Mouse (Mus musculus) heart, embryonic 12.5 days (tissue): Measurements from ENCODE around the gene Arpc1b. TPM values are rescaled to one million over a fixed set of nuclear protein-coding genes. Genes with fewer than 3 reads are reported as not detected.
"Not testable (repeated sequence)": the region's sequence is repeated elsewhere in the genome, so short reads cannot be mapped to it uniquely, and the experiment has no call there.

Experiments
- ATAC-seq: fragments of 200-750 bp; cut with Nextera tagmentation; 2 replicates; pipeline ENCODE4 v1.8.0; 2017; ENCODE audit warnings: moderate TSS enrichment, moderate library complexity; ENCODE audit not compliant: insufficient number of reproducible peaks, low FRiP score
- H3K27ac ChIP-seq: fragments of 300-500 bp; sonication (generic); 2 replicates; pipeline ENCODE4 v1.5.1; 2016; ENCODE audit warnings: mild to moderate bottlenecking, moderate library complexity; ENCODE audit not compliant: poor library complexity, severe bottlenecking
- H3K27me3 ChIP-seq: fragments of 300-500 bp; sonication (generic); replicated peaks from 2 replicates; pipeline ENCODE4 v1.6.1; 2016; ENCODE audit warnings: mild to moderate bottlenecking, moderate library complexity
- H3K36me3 ChIP-seq: fragments of 300-500 bp; sonication (generic); 2 replicates; pipeline ENCODE4 v1.6.1; 2016; ENCODE audit warnings: mild to moderate bottlenecking, moderate library complexity
- H3K4me1 ChIP-seq: fragments of 300-500 bp; sonication (generic); replicated peaks from 2 replicates; pipeline ENCODE4 v1.6.1; 2016; ENCODE audit warnings: mild to moderate bottlenecking
- H3K4me2 ChIP-seq: fragments of 300-500 bp; sonication (generic); 2 replicates; pipeline ENCODE4 v1.6.1; 2016; ENCODE audit warnings: mild to moderate bottlenecking, moderate library complexity
- H3K4me3 ChIP-seq: fragments of 300-500 bp; sonication (generic); 2 replicates; pipeline ENCODE4 v1.5.1; 2016; ENCODE audit warnings: mild to moderate bottlenecking
- H3K9ac ChIP-seq: fragments of 300-500 bp; sonication (generic); 2 replicates; pipeline ENCODE4 v1.6.1; 2016; ENCODE audit warnings: mild to moderate bottlenecking, moderate library complexity
- H3K9me3 ChIP-seq: fragments of 300-500 bp; sonication (generic); replicated peaks from 2 replicates; pipeline ENCODE4 v1.6.1; 2016; ENCODE audit warnings: mild to moderate bottlenecking, moderate library complexity
- WGBS: fragments of 180-500 bp; shearing (Covaris S2); methylation state at CpG from one replicate; pipeline ENCODE4 v1.1.7; 2016; 5-methylcytosine and 5-hydroxymethylcytosine counted together
- polyA plus RNA-seq: library from polyadenylated mRNA; unstranded; fragments of >200 nt; fragmentation: Nextera tagmentation; extraction: Ambion mirVana; gene quantifications from 2 replicates; pipeline ENCODE4 v1.2.1, GENCODE M21; 2016

The Arpc1b gene
- polyA plus RNA-seq, 1 experiment from 2014 or later: 187 TPM

DNA sequence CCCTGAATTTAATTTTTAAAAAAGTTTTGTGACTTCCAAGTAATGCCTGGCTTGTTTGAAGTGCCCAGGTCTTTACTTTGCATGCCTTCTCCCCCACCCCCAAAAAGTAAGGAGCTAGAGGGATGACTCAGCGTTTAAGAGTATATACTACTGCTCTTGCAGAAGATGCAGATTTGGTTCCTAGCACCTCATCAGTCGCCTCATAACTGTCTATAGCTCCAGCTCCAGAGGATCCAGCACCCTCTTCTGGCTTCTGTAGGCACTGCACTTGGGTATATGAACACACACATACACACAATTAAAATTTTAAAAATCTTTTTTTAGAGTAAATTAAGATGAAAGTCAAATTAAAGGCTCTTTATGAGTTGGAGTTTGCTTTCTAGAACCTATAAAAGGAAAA, 25.8 kb upstream of the Arpc1b start:
- H3K27ac ChIP-seq: no peak overlapping the region
- peaks cover 40% of the 10 kb centered on the region for H3K36me3 ChIP-seq
- ATAC-seq: no peak
- peaks cover 11% of the 10 kb centered on the region for H3K4me1 ChIP-seq
- no peak overlapping the region for H3K4me2 ChIP-seq
- no peaks in the 10 kb centered on the region for H3K27me3 ChIP-seq
- no peak overlapping the region for H3K4me3 ChIP-seq
- no peak overlapping the region for H3K9ac ChIP-seq
- WGBS: 95% methylated on average over 2 of the region's 2 CpGs
- no peaks in the 10 kb centered on the region for H3K9me3 ChIP-seq

DNA sequence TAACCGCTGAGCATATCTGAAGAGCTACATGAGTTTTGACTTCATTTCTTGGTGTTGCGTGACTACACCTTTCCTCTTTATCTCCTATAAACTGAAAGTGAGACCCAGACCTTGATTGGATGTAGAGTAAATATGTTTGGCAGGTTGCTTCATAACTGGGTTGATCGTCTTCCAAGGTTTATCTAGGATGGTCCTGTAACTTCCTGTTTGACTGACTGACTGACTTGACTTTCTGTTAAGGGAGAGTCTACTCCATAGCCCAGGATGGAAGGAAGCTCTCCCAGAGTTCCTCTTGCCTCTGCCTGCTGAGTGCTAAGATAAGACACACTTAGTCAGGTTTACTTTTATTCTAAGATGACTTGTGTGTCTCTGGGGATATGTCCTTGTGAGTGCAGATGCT, 24.1 kb upstream of the Arpc1b start:
- Histone ChIP-seq H3K27ac (no peak overlapping the region), H3K36me3 (peaks cover 54% of the 10 kb centered on the region), H3K9ac (no peak overlapping the region), H3K4me1 (peaks cover 4% of the 10 kb centered on the region), H3K27me3 (no peaks in the 10 kb centered on the region), H3K4me3 (no peak overlapping the region), H3K4me2 (no peak overlapping the region), H3K9me3 (no peaks in the 10 kb centered on the region)
- no peak for ATAC-seq
- 77% methylated on average over 3 of the region's 3 CpGs for WGBS

DNA sequence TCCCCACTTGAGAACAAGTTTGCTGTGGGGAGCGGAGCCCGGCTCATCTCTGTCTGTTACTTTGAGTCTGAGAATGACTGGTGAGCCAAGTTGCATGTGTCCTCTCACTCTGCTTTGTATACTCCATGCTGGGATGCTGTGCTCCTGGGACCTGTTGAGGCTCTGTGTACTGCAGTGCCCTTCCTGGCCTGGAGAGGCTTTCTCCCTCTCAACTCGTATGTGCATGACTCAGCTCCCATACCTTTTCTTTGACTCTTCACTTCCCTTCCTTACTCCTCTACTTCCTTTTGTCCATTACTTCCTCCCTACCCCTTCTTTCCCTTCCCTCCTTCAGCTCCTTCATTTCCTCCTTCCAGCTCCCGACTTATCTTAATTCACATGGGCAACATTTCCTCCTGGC, 17.8 kb upstream of the Arpc1b start:
- H3K27ac ChIP-seq: no peak overlapping the region
- H3K9ac ChIP-seq: no peak overlapping the region
- H3K4me1 ChIP-seq: no peaks in the 10 kb centered on the region
- peaks cover 90% of the 10 kb centered on the region for H3K36me3 ChIP-seq
- H3K4me2 ChIP-seq: no peak overlapping the region
- H3K27me3 ChIP-seq: no peaks in the 10 kb centered on the region
- H3K4me3 ChIP-seq: no peak overlapping the region
- no peak for ATAC-seq
- 79% methylated on average over 4 of the region's 4 CpGs for WGBS
- no peaks in the 10 kb centered on the region for H3K9me3 ChIP-seq

DNA sequence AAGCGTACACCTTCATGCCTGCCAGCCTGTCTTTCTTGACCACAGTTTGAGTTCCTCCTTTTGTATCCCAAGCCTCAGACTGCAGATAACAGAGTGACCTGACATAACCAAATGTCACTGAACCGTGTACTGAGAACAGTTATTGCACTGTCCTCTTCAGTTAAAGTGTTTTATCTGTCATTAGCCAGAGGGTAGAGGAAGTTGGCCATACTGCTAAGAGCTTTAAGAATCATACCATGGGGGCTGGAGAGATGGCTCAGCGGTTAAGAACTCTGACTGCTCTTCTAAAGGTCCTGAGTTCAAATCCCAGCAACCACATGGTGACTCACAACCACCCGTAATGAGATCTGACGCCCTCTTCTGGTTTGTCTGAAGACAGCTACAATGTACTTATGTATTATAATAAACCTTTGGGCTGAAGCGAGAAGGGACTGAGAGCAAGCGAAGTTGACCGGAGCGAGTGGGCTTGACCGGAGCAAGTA, 15.6 kb upstream of the Arpc1b start:
- H3K9me3 ChIP-seq: no peaks in the 10 kb centered on the region; the same call in 1 of the 2 replicates
- no peak for ATAC-seq
- H3K4me3 ChIP-seq: no peak overlapping the region
- 89% methylated on average over 10 of the region's 10 CpGs for WGBS
- H3K4me2 ChIP-seq: no peak overlapping the region
- no peak overlapping the region for H3K27ac ChIP-seq
- no peaks in the 10 kb centered on the region for H3K27me3 ChIP-seq
- no peak overlapping the region for H3K9ac ChIP-seq
- H3K36me3 ChIP-seq: peaks cover 91% of the 10 kb centered on the region
- H3K4me1 ChIP-seq: no peaks in the 10 kb centered on the region

DNA sequence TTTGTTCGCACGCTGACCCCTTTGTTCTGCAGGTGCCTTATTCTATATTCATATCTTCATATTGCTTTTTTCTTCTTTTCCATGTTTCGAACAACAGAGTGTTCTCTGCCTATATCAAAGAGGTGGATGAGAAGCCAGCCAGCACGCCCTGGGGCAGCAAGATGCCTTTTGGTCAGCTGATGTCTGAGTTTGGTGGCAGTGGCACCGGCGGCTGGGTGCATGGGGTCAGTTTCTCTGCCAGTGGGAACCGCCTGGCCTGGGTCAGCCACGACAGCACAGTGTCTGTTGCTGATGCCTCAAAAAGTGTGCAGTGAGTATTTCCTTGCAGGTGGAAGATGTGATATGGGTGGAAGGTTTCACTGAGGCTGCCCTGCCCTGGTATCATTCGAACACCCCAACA, 13.1 kb upstream of the Arpc1b start:
- Histone ChIP-seq H3K27me3 (no peaks in the 10 kb centered on the region), H3K27ac (no peak overlapping the region), H3K4me1 (no peaks in the 10 kb centered on the region), H3K36me3 (peaks cover 94% of the 10 kb centered on the region), H3K9me3 (no peaks in the 10 kb centered on the region; the same call in 1 of the 2 replicates), H3K4me3 (no peak overlapping the region), H3K9ac (no peak overlapping the region), H3K4me2 (no peak overlapping the region)
- 96% methylated on average over 9 of the region's 9 CpGs for WGBS
- no peak for ATAC-seq

DNA sequence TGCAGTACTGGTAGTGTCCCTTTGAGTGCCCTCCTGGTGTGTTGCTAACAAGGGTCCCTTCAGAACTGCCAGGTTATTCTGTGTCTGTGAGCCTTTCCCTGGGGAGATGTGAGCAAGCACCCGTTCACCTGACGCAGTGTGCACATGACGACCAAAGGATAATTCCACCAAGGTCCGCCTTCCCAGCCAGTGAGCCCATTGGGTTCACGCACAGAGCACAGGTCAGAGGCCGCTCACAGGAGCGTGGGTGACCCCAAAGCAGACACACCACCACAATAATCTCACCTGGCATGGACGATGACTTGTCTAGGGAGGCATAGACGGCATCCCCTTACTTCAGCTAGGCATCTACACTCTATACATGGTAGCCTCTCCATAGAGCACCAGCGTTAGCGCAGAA, 12.6 kb upstream of the Arpc1b start:
- not testable (repeated sequence) for H3K4me2 ChIP-seq, H3K27ac ChIP-seq, H3K27me3 ChIP-seq, ATAC-seq, H3K4me3 ChIP-seq, H3K9me3 ChIP-seq, H3K9ac ChIP-seq, H3K4me1 ChIP-seq
- peaks cover 94% of the 10 kb centered on the region for H3K36me3 ChIP-seq
- 96% methylated on average over 11 of the region's 11 CpGs for WGBS

DNA sequence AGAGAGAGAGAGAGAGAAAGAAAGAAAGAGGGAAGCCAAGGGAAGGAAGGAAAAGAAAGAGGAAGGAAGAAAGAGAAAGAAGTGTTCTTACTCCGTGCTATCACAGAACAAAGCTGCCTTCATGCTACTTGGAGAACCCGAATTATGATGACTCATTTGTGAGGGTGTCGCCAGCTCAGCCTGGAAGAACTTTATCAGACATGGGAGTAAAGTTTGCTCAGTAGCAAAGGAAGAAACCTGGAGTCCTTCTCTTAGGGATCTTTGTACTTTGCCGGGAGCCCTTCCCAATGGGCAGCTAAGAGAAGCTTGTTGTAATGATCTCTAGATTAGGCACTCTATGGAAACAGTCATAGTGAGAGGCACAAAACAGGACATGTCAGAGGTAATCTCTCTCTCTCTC, 11.3 kb upstream of the Arpc1b start:
- H3K27me3 ChIP-seq: no peaks in the 10 kb centered on the region
- no peak overlapping the region for H3K9ac ChIP-seq
- peaks cover 95% of the 10 kb centered on the region for H3K36me3 ChIP-seq
- H3K27ac ChIP-seq: no peak overlapping the region
- H3K4me2 ChIP-seq: no peak overlapping the region
- 69% methylated on average over 4 of the region's 4 CpGs for WGBS
- H3K4me3 ChIP-seq: no peak overlapping the region
- no peaks in the 10 kb centered on the region for H3K4me1 ChIP-seq
- no peak for ATAC-seq
- H3K9me3 ChIP-seq: no peaks in the 10 kb centered on the region; the same call in 1 of the 2 replicates

DNA sequence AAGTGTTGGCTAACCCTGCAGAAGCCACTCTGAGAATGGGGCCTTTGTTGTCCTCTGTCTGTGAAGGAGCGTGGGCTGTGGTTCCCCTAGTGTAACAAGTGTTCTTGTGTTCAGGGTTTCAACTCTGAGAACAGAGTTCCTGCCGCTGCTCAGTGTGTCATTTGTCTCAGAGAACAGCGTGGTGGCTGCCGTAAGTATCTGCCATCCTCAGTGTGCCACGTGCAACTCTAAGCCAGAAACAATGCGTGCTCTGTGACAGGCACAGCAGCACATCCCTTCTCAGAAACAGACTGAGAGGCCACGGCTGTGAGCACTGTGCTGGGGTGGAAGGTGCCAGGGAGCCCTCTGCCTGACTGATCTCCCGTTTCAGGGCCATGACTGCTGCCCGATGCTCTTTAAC, 9.7 kb upstream of the Arpc1b start:
- Histone ChIP-seq H3K36me3 (peaks cover 97% of the 10 kb centered on the region), H3K4me2 (no peak overlapping the region), H3K9me3 (no peaks in the 10 kb centered on the region; the same call in 1 of the 2 replicates), H3K9ac (no peak overlapping the region), H3K27ac (no peak overlapping the region), H3K4me1 (no peaks in the 10 kb centered on the region), H3K27me3 (no peaks in the 10 kb centered on the region), H3K4me3 (no peak overlapping the region)
- ATAC-seq: no peak
- WGBS: 83% methylated on average over 9 of the region's 9 CpGs

DNA sequence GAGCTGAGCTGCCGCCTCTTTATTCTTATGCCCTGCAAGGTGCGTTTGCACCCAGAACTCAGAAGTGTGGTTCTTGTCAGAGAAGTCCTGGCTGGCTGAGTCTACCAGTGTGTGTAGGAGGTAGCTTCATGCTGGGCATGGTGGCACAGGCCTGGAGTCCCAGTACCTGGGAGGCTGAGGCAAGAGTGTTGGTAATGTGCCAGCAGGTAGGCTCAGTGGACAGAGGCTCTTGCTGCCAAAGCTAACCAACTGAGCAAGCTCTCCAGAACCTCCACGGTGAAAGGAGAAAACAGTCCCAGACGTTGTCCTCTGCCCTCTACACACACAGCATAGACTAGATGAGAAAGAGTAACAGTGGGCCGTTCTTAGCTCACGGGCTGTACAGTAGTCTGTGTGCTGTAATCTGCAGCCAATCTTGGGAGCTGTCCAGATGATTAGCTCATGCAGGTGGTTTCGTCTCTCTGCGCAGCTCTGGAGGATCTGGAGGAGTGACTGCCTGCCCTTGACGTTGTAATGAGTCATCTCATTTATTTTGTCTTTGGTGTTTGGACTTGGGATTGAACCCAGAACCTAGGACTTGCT, 8.2 kb upstream of the Arpc1b start:
- Histone ChIP-seq H3K36me3 (peaks cover 97% of the 10 kb centered on the region), H3K9me3 (no peaks in the 10 kb centered on the region; the same call in 1 of the 2 replicates), H3K4me2 (no peak overlapping the region), H3K4me1 (no peaks in the 10 kb centered on the region), H3K27ac (no peak overlapping the region), H3K4me3 (no peak overlapping the region), H3K27me3 (no peaks in the 10 kb centered on the region), H3K9ac (no peak overlapping the region)
- WGBS: 88% methylated on average over 9 of the region's 9 CpGs
- no peak for ATAC-seq

DNA sequence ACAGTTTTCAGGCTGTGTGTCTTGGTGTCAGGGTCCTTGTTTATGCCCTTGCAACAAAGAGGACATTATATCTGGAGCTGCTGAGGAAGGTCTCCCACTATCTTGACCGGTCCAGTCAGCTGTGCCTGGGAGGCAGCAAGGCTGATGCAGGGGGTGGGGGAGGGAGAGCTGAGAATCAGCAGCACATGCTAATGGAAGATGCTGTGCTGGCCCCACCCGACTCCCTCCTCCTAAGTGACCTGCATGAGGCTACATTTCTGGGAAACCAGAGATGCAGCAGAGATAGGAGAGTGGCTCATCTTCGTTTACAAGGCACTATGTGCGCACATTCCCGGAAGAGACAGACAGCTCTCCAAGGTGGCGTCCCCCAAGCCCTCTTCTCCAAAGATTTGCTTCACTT, 3.6 kb upstream of the Arpc1b start:
- Histone ChIP-seq H3K9ac (no peak overlapping the region), H3K4me3 (no peak overlapping the region), H3K27ac (no peak overlapping the region), H3K4me1 (peaks cover 6% of the 10 kb centered on the region), H3K4me2 (no peak overlapping the region), H3K36me3 (peaks cover 53% of the 10 kb centered on the region), H3K27me3 (no peaks in the 10 kb centered on the region), H3K9me3 (no peaks in the 10 kb centered on the region)
- no peak for ATAC-seq
- 82% methylated on average over 6 of the region's 6 CpGs for WGBS

DNA sequence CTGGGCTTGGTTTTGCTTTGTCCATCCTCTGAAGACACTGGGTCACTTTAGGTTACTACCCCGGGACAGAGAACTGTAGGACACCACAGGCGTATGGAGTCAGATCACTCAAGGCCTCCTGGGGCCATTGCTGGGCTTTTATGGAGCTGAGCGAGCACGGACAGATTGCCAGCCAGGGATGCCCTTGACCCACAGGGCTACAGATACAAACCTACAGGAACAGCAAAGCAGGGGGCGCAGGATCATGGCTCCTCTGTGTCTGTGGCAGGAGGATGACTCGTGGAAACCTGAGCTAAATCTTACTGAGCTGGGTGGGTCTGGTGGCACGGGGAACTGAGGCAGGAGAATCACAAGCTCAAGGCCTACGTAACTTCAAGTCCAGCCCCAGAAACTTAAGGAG, 1.4 kb upstream of the Arpc1b start:
- Histone ChIP-seq H3K27me3 (no peaks in the 10 kb centered on the region), H3K9ac (no peak overlapping the region), H3K9me3 (no peaks in the 10 kb centered on the region), H3K4me3 (no peak overlapping the region), H3K4me1 (peaks cover 15% of the 10 kb centered on the region), H3K36me3 (peaks cover 34% of the 10 kb centered on the region), H3K27ac (no peak overlapping the region), H3K4me2 (no peak overlapping the region)
- no peak for ATAC-seq
- 79% methylated on average over 8 of the region's 8 CpGs for WGBS

DNA sequence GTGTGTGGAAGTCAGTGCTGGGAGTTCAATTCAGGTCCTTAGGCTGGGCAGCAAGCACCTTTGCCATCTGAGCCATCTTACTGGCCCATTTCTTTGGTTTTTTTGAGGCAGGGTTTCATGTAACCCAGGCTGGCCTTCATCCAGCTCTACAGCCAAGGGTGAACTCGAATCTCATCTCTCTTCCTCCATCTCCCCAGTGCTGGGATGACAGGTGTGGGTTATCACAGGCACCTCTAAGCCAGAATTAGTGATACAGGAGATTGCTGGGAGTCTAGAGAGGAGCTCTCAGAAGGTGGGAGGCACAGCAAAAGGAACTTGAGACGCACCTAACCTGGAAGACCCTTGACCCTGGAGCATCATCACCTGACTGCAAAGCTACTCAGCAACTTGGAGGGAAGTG, 599 bp upstream of the Arpc1b start:
- no peak overlapping the region for H3K27ac ChIP-seq
- H3K9me3 ChIP-seq: no peaks in the 10 kb centered on the region
- peak overlapping the region; percentile 85 for H3K4me2 ChIP-seq
- ATAC-seq: no peak
- H3K4me3 ChIP-seq: peak overlapping the region; percentile 86
- peaks cover 15% of the 10 kb centered on the region for H3K4me1 ChIP-seq
- WGBS: 37% methylated on average over 2 of the region's 2 CpGs
- H3K27me3 ChIP-seq: no peaks in the 10 kb centered on the region
- peaks cover 29% of the 10 kb centered on the region for H3K36me3 ChIP-seq
- H3K9ac ChIP-seq: peak overlapping the region; percentile 87; the same call in 1 of the 2 replicates
